Mouse (Mus musculus): ENCODE data around the gene Stoml2.
"Not testable (repeated sequence)": the region's sequence is repeated elsewhere in the genome, so short reads cannot be mapped to it uniquely, and the experiment has no call there.

Stoml2 gene

DNA sequence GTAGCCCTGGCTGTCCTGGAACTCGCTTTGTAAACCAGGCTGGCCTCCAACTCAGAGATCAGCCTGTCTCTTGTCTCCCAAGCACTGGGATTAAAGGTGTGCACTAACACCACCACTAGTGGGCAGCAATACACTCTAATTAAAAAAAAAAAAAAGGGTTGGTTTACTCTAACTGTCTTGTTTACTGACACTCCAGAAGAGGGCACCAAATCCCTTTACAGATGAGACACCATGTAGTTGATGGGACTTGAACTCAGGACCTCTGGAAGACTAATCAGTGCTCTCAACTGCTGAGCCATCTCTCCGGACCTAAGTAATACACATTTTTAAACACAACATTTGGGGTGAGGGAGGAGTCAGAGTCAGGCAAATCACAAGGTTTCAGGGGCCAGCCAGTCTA, 25.7 kb downstream of the Stoml2 start:
- DNase-seq (ENCODE audit: extremely low read depth, insufficient read length, low spot score) = peak; percentile 61

- no peak for DNase-seq (ENCODE audit: extremely low read depth, insufficient read length, low spot score)
Observed at GRCm38 (mm10) chr4:43004951-43005350, 26.6 kb downstream of the Stoml2 start.

DNA sequence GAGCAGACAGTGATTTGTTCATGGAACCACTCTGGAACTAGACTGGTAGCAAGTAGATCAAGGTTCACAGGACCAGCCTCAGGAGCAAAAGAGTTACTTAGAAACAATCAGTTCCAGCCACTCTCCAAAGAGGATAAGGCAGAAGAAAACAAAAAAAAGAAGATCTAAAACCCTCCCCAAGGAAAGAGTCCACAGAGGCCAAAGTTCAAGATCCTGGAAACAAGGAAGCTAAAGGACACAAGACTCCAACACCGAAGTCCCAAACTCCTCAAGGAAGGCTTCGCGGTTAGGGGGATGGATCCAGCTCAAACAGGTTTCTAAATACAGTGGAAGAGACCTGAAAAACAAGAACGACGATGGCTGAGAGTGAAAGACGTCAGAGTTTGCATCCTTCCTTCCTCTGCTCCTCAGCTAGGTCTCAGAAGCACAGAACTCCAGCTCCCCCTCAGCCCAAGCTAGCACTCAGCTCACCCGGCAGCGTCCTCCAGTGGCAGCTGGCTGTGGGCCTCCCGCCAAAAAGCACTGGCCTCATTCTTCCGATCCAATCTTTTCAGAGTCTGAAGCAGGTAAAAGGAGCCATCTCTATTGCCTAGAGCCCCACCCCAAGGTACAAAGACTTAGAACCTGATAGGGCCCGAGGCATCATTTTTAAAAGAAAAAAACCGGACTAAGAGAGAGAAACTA, 28.6 kb downstream of the Stoml2 start:
- DNase-seq (ENCODE audit: extremely low read depth, insufficient read length, low spot score) = no peak

GRCm38 (mm10) chr4:43001272-43001671, 30.2 kb downstream of the Stoml2 start:
- DNase-seq (ENCODE audit: extremely low read depth, insufficient read length, low spot score) = no peak

DNA sequence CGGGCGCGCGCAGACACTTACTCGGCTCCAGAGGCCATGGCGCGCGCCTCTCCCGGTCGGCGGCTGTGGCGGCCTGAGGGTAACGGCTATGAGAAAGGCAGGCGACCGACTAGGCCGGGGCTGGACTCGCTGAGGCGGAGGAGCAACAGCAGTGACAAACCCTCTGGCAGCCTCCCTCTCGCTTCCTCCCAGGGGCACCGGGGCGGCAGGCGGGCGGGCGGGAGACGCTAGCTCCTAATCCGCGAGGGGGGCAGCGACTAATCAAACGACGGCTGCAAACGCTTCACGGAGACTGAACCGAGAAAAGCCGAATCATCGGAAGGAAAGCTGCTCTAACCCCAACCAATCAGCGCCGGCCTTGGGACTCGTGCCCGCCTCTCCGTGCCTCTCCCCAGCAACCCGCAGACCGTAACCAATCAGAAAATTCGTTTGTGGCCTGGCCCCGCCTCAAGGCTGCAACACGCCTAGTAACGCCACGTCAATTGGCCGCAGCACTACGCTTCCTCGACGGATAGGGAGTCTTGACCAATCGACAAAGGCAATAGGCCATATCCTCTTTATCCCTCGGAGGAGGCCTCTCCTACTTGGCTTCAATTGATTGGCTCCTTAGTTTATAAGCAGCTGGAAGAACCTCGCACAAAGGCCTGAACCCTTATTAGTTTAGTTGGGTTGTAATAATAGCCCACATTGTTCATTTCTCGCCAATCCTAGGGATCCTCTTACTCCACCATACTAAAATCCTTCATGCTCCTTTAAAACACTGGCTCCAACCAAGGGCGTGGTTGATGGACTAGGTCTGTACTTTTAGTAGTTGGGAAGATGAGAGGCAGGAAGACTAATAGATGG, 31.1 kb downstream of the Stoml2 start, which contains the start of gene Vcp:
TSS of gene Vcp (minus strand) at position 367 of the 846 bp plus-strand sequence.
- peak; percentile 99 for DNase-seq (ENCODE audit: extremely low read depth, insufficient read length, low spot score)

DNA sequence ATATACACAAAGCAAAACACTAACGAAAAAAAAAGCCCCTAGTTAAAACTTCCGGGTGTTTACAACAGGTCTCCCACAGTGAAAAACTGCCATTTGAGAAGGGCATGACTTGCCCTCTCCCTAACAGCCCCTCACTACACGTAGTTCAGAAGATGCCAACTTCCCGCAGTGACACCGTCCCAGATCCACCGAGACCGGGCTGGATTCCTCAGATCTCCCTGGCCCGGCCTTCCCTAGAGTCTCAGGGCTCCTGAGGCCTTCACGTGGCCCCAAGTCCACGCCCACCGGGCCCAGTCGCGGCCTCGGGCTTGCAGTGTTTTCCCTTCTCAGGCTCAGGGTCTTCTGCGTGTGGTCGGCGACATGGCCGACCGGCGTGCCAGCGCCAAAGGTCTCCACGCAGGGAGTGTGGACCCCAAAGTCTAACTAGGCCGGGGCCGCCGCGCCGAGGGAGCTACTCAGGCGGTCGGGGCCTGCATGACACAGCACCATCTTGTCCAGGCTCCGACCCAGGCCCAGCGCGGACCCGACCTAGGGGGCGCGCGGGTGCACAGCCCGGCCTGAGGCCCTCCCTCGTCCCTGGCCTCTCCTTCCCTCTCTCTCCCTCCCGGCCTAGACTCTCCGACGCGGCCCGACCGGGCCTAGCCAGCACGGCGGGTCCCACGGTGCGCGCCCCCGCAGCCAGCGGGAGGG, 31.9 kb downstream of the Stoml2 start:
- DNase-seq (ENCODE audit: extremely low read depth, insufficient read length, low spot score) = peak; percentile 93

- no peak for DNase-seq (ENCODE audit: extremely low read depth, insufficient read length, low spot score)
Observed at GRCm38 (mm10) chr4:42998022-42998421, 33.5 kb downstream of the Stoml2 start.

- DNase-seq (ENCODE audit: extremely low read depth, insufficient read length, low spot score) = no peak
Observed at GRCm38 (mm10) chr4:42988296-42988695, 43.2 kb downstream of the Stoml2 start.

DNA sequence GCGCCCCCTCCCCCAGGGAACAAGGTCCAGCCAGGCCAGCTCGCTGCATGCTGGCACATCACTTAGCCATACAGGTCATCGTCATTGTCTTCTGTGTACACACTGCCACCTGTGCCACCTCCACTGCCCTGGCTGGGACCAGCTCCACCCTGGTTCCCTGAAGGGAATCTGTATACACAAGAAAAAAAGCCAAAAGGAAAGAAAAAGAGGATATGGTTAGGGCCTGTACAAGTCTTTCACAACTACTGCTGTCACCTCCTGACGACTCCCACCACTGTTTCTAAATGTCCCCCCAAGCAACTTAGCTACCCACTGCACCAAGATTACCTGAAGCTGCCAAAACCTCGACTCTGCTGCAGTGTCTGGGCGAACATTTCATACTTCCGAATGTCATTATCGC, 51.0 kb downstream of the Stoml2 start:
- not testable (repeated sequence) for DNase-seq (ENCODE audit: extremely low read depth, insufficient read length, low spot score)

GRCm38 (mm10) chr4:42978062-42978461, 53.4 kb downstream of the Stoml2 start:
- no peak for DNase-seq (ENCODE audit: extremely low read depth, insufficient read length, low spot score)
